Mouse (Mus musculus) heart, adult 2 months (tissue): ENCODE data around the gene Abca13. TPM values are rescaled to one million over a fixed set of nuclear protein-coding genes. Genes with fewer than 3 reads are reported as not detected.

Experiments
- DNase-seq, 2 experiments: peaks; one replicate each; pipeline ENCODE4 v3.0.0; 2021
- H3K27ac ChIP-seq: fragments of 200-600 bp; 2 replicates; pipeline ENCODE4 v1.8.1; 2022
- H3K27me3 ChIP-seq: fragments of 200-500 bp; 2 replicates; pipeline ENCODE4 v1.6.1; 2012; ENCODE audit warnings: mild to moderate bottlenecking, low read length, inconsistent platforms, mixed read lengths; ENCODE audit not compliant: control insufficient read depth, insufficient read depth
- H3K36me3 ChIP-seq: fragments of 200-500 bp; 2 replicates; pipeline ENCODE4 v1.6.1; 2012; ENCODE audit warnings: low read length, inconsistent platforms; ENCODE audit not compliant: control insufficient read depth, insufficient read depth
- H3K4me1 ChIP-seq: fragments of 200-500 bp; 2 replicates; pipeline ENCODE4 v1.6.1; 2011; ENCODE audit warnings: low read length; ENCODE audit not compliant: control insufficient read depth, insufficient read depth
- H3K4me3 ChIP-seq: fragments of 200-600 bp; 2 replicates; pipeline ENCODE4 v1.8.1; 2022
- H3K79me2 ChIP-seq: fragments of 200-500 bp; replicated peaks from 2 replicates; pipeline ENCODE4 v1.6.1; 2012; ENCODE audit warnings: mild to moderate bottlenecking, inconsistent platforms, low read length, moderate library complexity, mixed read lengths; ENCODE audit not compliant: control insufficient read depth, insufficient read depth
- H3K9ac ChIP-seq: fragments of 200-500 bp; 2 replicates; pipeline ENCODE4 v1.6.1; 2012; ENCODE audit warnings: low read depth, mild to moderate bottlenecking, control low read depth, inconsistent platforms, low read length, mixed read lengths
- CTCF ChIP-seq: fragments of 200-600 bp; IDR thresholded peaks from 2 replicates; pipeline ENCODE4 v1.8.1; 2022; ENCODE audit warnings: antibody characterized with exemption, mild to moderate bottlenecking, moderate library complexity
- EP300 ChIP-seq: fragments of 200-500 bp; IDR thresholded peaks from 2 replicates; pipeline ENCODE4 v1.6.1; 2011; ENCODE audit warnings: low read depth, low read length, control low read depth; ENCODE audit not compliant: insufficient read depth
- POLR2A ChIP-seq: fragments of 200-500 bp; IDR thresholded peaks from 2 replicates; pipeline ENCODE4 v1.6.1; 2011; ENCODE audit warnings: mild to moderate bottlenecking, low read depth, low read length, control low read depth; ENCODE audit not compliant: insufficient read depth
- WGBS: fragments of 180-500 bp; shearing (Covaris S2); methylation state at CpG from one replicate; pipeline ENCODE4 v1.1.7; 2018; 5-methylcytosine and 5-hydroxymethylcytosine counted together
- intact Hi-C: fragments of 180-260 bp; cut with DNase I; formaldehyde crosslinking; loops from one replicate; pipeline ENCODE4 v1.15.1; 2025
- polyA plus RNA-seq: library from polyadenylated mRNA; depleted of rRNA; stranded (reverse); fragments of >200 nt; gene quantifications from 2 replicates; pipeline ENCODE4 v1.2.3, GENCODE M21; 2012
- total RNA-seq, 2 experiments: library from RNA; stranded (reverse); gene quantifications; 2 replicates each; pipeline ENCODE4 v1.2.3; 2021

The Abca13 gene
- total and polyA plus RNA-seq, 3 experiments = 0.02 TPM; not detected in 2

- H3K9ac ChIP-seq = no peak overlapping the region
- no peak overlapping the region for H3K4me3 ChIP-seq
- no peaks in the 10 kb centered on the region for H3K27me3 ChIP-seq
- TF ChIP-seq POLR2A (no peak), CTCF (no peak), EP300 (no peak)
- no peaks in the 10 kb centered on the region for H3K36me3 ChIP-seq
- no peak for DNase-seq
- H3K27ac ChIP-seq = no peak overlapping the region
- WGBS = 82% methylated on average over 5 of the region's 5 CpGs
- H3K4me1 ChIP-seq = no peaks in the 10 kb centered on the region
- no peaks in the 10 kb centered on the region for H3K79me2 ChIP-seq
- intact Hi-C loops = no loop called here
Observed at GRCm38 (mm10) chr11:9432807-9433206, 241.1 kb downstream of the Abca13 start.

DNA sequence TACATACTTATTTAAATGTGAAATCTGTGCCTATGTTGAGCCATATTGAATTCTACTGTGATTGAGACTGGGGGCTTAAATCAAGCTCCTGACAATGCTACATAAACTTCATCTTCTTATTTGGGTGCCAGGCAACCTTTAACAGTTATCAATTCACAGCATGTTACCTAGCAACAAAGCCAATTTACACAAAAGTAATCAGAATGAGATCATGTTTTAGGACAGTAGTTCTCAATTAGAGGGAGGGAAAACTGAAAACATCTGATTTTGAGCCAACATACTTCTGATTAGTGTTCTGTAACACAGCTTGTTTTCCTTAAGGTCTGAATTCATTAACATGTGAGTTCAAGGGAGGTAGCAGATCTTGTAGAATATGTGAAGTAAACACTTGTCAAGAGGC, 244.9 kb downstream of the Abca13 start:
- no peak overlapping the region for H3K27ac ChIP-seq
- intact Hi-C loops = no loop called here
- no peak for TF ChIP-seq POLR2A
- H3K4me3 ChIP-seq = no peak overlapping the region
- H3K36me3 ChIP-seq = no peaks in the 10 kb centered on the region
- no peak overlapping the region for H3K9ac ChIP-seq
- H3K27me3 ChIP-seq = no peaks in the 10 kb centered on the region
- no peaks in the 10 kb centered on the region for H3K4me1 ChIP-seq
- H3K79me2 ChIP-seq = no peaks in the 10 kb centered on the region
- DNase-seq = no peak

DNA sequence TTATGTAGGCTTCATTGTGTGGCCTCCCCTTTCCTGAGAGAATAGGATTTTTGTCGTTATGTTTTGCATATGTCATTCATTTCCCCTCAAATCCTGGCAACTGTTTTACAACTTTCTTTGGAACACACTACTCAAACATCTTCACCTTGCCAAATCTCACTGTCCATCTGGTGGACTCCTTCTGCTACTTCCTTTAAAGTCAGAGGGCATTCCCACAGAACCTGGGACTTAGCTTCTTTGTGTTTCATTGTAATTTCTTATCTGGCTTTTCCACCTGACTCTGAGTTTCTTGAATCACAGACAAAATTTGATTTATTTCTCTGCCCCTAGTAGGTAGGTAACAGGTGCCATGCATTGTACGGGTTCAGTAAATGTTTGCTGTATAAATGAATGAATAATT, 248.0 kb downstream of the Abca13 start:
- TF ChIP-seq CTCF = no peak
- TF ChIP-seq EP300 = no peak
- TF ChIP-seq POLR2A = no peak
- intact Hi-C loops = no loop called here
- Histone ChIP-seq H3K27ac (no peak overlapping the region), H3K79me2 (no peaks in the 10 kb centered on the region), H3K4me1 (no peaks in the 10 kb centered on the region), H3K27me3 (no peaks in the 10 kb centered on the region), H3K4me3 (no peak overlapping the region), H3K9ac (no peak overlapping the region), H3K36me3 (no peaks in the 10 kb centered on the region)
- DNase-seq = no peak
- WGBS = 44% methylated on average over 2 of the region's 2 CpGs

DNA sequence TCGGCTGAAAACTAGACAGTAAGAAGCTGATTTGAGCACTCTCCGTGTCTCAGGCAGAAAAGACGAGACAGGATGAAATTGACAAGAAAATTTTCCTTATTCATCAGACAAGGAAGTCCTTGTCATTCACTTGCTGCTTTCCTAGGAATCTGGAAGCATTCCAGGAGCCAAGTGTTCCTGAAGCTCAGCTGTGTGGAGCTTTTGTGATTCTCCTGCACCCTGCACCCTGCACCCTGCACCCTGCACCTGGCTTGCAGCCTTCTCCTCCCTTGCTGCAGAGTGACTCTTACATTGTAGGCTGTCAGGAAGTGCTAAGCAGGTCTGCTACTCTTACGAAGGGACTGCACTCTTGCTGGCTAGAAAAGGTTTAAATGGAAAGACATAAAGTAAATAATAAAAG, 249.4 kb downstream of the Abca13 start:
- 44% methylated on average over 4 of the region's 4 CpGs for WGBS
- no peak overlapping the region for H3K4me3 ChIP-seq
- intact Hi-C loops = no loop called here

GRCm38 (mm10) chr11:9472400-9472799, 280.7 kb downstream of the Abca13 start:
- no peaks in the 10 kb centered on the region for H3K36me3 ChIP-seq
- no peaks in the 10 kb centered on the region for H3K27me3 ChIP-seq
- no peak overlapping the region for H3K27ac ChIP-seq
- intact Hi-C loops = no loop called here
- H3K9ac ChIP-seq = no peak overlapping the region
- no peaks in the 10 kb centered on the region for H3K79me2 ChIP-seq
- H3K4me3 ChIP-seq = no peak overlapping the region
- H3K4me1 ChIP-seq = no peaks in the 10 kb centered on the region
- WGBS = 58% methylated on average over 1 of the region's 1 CpGs
- no peak for DNase-seq
- TF ChIP-seq EP300 (no peak), POLR2A (no peak), CTCF (no peak)

More for the DNA sequence above, 249.4 kb downstream of the Abca13 start:
- no peak for DNase-seq
- Histone ChIP-seq H3K9ac (no peak overlapping the region), H3K27ac (no peak overlapping the region), H3K79me2 (no peaks in the 10 kb centered on the region), H3K4me1 (no peaks in the 10 kb centered on the region), H3K36me3 (no peaks in the 10 kb centered on the region), H3K27me3 (no peaks in the 10 kb centered on the region)
- TF ChIP-seq EP300 = no peak
- TF ChIP-seq CTCF = no peak
- TF ChIP-seq POLR2A = no peak

DNA sequence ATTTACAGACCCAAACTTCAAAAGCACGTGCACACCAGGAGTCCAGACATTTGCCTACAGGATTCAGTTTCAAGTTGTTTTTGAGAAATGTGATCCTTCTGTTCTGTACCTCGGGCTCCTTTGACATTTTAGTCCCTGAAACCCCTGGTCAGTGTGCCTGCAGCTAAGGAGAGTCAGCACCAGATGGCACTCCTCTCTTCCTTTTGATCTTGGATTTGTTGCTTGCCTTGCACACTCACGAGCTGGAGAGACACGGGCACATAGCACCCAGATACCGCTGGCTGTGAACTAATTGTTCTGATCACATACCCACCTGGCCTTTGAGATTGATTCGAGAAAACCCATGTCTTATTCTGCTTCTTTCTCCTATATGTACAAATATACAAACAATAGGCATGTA, 289.8 kb downstream of the Abca13 start:
- Histone ChIP-seq H3K4me1 (no peaks in the 10 kb centered on the region), H3K36me3 (no peaks in the 10 kb centered on the region), H3K79me2 (no peaks in the 10 kb centered on the region), H3K27me3 (no peaks in the 10 kb centered on the region), H3K27ac (no peak overlapping the region), H3K4me3 (no peak overlapping the region), H3K9ac (no peak overlapping the region)
- DNase-seq = peak in 1 of 2 experiments; percentile 3
- peak; percentile 65 for TF ChIP-seq CTCF
- TF ChIP-seq POLR2A = no peak
- 0 out of 2 replicates have a peak, but pooled peaks have one; percentile 40 for TF ChIP-seq EP300
- 16% methylated on average over 6 of the region's 6 CpGs for WGBS
- intact Hi-C loops = loop anchor here (5.0 kb wide), 2 partner anchors 164 to 1651 kb away; no protein-coding TSS in a partner anchor
